Mouse (Mus musculus) midbrain, embryonic 12.5 days (tissue): Measurements from ENCODE around the gene 9230102O04Rik. TPM values are rescaled to one million over a fixed set of nuclear protein-coding genes. Genes with fewer than 3 reads are reported as not detected.

Source experiments
- ATAC-seq: fragments of 200-750 bp; cut with Nextera tagmentation; 2 replicates; pipeline ENCODE4 v1.8.0; 2017; ENCODE audit warnings: low read depth, moderate TSS enrichment, moderate library complexity; ENCODE audit not compliant: low FRiP score
- H3K27ac ChIP-seq: fragments of 300-500 bp; sonication (generic); replicated peaks from 2 replicates; pipeline ENCODE4 v1.5.1; 2016; ENCODE audit warnings: mild to moderate bottlenecking
- H3K27me3 ChIP-seq: fragments of 300-500 bp; sonication (generic); 2 replicates; pipeline ENCODE4 v1.6.1; 2016; ENCODE audit warnings: mild to moderate bottlenecking
- H3K36me3 ChIP-seq: fragments of 300-500 bp; sonication (generic); 2 replicates; pipeline ENCODE4 v1.6.1; 2016
- H3K4me1 ChIP-seq: fragments of 300-500 bp; sonication (generic); 2 replicates; pipeline ENCODE4 v1.6.1; 2016
- H3K4me2 ChIP-seq: fragments of 300-500 bp; sonication (generic); replicated peaks from 2 replicates; pipeline ENCODE4 v1.6.1; 2016; ENCODE audit warnings: mild to moderate bottlenecking, moderate library complexity
- H3K4me3 ChIP-seq: fragments of 300-500 bp; sonication (generic); 2 replicates; pipeline ENCODE4 v1.5.1; 2016; ENCODE audit warnings: mild to moderate bottlenecking
- H3K9ac ChIP-seq: fragments of 300-500 bp; sonication (generic); replicated peaks from 2 replicates; pipeline ENCODE4 v1.6.1; 2016; ENCODE audit warnings: mild to moderate bottlenecking, moderate library complexity
- H3K9me3 ChIP-seq: fragments of 300-500 bp; sonication (generic); 2 replicates; pipeline ENCODE4 v1.6.1; 2016; ENCODE audit warnings: mild to moderate bottlenecking
- WGBS: fragments of 180-500 bp; shearing (Covaris S2); methylation state at CpG from one replicate; pipeline ENCODE4 v1.1.7; 2016; 5-methylcytosine and 5-hydroxymethylcytosine counted together
- polyA plus RNA-seq: library from polyadenylated mRNA; unstranded; fragments of >200 nt; fragmentation: Nextera tagmentation; extraction: Ambion mirVana; gene quantifications from 2 replicates; pipeline ENCODE4 v1.2.1, GENCODE M21; 2016

Gene 9230102O04Rik
- polyA plus RNA-seq, 1 experiment from 2014 or later = 3.0 TPM

- Histone ChIP-seq H3K4me1 (peaks cover 8% of the 10 kb centered on the region; the same call in 1 of the 2 replicates), H3K27me3 (peaks cover 93% of the 10 kb centered on the region), H3K27ac (peak overlapping the region; percentile 30; the same call in 1 of the 2 replicates), H3K36me3 (no peaks in the 10 kb centered on the region), H3K9me3 (no peaks in the 10 kb centered on the region), H3K4me3 (no peak overlapping the region), H3K9ac (no peak overlapping the region), H3K4me2 (peak overlapping the region; percentile 38; the same call in 1 of the 2 replicates)
- ATAC-seq = no peak
- under 1% methylated on average over 19 of the region's 19 CpGs for WGBS
These were observed 5.7 kb upstream of the 9230102O04Rik start for GRCm38 (mm10) chr2:9894836-9895593.

GRCm38 (mm10) chr2:9893272-9893953 is 4.1 kb upstream of the 9230102O04Rik start:
- Histone ChIP-seq H3K4me2 (no peak overlapping the region), H3K9me3 (no peaks in the 10 kb centered on the region), H3K36me3 (no peaks in the 10 kb centered on the region), H3K27ac (no peak overlapping the region), H3K9ac (no peak overlapping the region), H3K4me1 (peaks cover 16% of the 10 kb centered on the region), H3K27me3 (peaks cover 93% of the 10 kb centered on the region), H3K4me3 (no peak overlapping the region)
- peak; percentile 28; the same call in 1 of the 2 replicates for ATAC-seq
- under 1% methylated on average over 6 of the region's 6 CpGs for WGBS

GRCm38 (mm10) chr2:9892541-9892940 is 3.2 kb upstream of the 9230102O04Rik start:
- WGBS = 7% methylated on average over 7 of the region's 7 CpGs
- H3K27me3 ChIP-seq = peaks cover 93% of the 10 kb centered on the region
- H3K9me3 ChIP-seq = no peaks in the 10 kb centered on the region
- H3K9ac ChIP-seq = no peak overlapping the region
- no peak overlapping the region for H3K4me2 ChIP-seq
- H3K4me1 ChIP-seq = peaks cover 16% of the 10 kb centered on the region
- no peaks in the 10 kb centered on the region for H3K36me3 ChIP-seq
- ATAC-seq = no peak
- H3K27ac ChIP-seq = no peak overlapping the region
- no peak overlapping the region for H3K4me3 ChIP-seq

GRCm38 (mm10) chr2:9890906-9891305 is 1.6 kb upstream of the 9230102O04Rik start:
- 4% methylated on average over 5 of the region's 5 CpGs for WGBS
- ATAC-seq = no peak
- H3K9ac ChIP-seq = no peak overlapping the region

GRCm38 (mm10) chr2:9890251-9890650 is 911 bp upstream of the 9230102O04Rik start:
- no peak for ATAC-seq
- Histone ChIP-seq H3K9me3 (no peaks in the 10 kb centered on the region), H3K36me3 (no peaks in the 10 kb centered on the region), H3K9ac (no peak overlapping the region), H3K4me1 (peaks cover 13% of the 10 kb centered on the region), H3K27ac (no peak overlapping the region), H3K4me3 (no peak overlapping the region), H3K27me3 (peaks cover 93% of the 10 kb centered on the region), H3K4me2 (peak overlapping the region; percentile 29; the same call in 1 of the 2 replicates)
- 3% methylated on average over 8 of the region's 8 CpGs for WGBS

More at GRCm38 (mm10) chr2:9890906-9891305, 1.6 kb upstream of the 9230102O04Rik start:
- no peaks in the 10 kb centered on the region for H3K36me3 ChIP-seq
- no peaks in the 10 kb centered on the region for H3K9me3 ChIP-seq
- H3K27ac ChIP-seq = no peak overlapping the region
- H3K4me3 ChIP-seq = no peak overlapping the region
- H3K4me2 ChIP-seq = no peak overlapping the region
- peaks cover 13% of the 10 kb centered on the region for H3K4me1 ChIP-seq
- peaks cover 93% of the 10 kb centered on the region for H3K27me3 ChIP-seq

- under 1% methylated on average over 23 of the region's 23 CpGs for whole genome bisulfite sequencing
- Histone ChIP-seq H3K4me3 (peak within 1 kb of the TSS; percentile 27), H3K4me2 (peak within 1 kb of the TSS; percentile 29), H3K4me1 (peaks cover 13% of the 10 kb centered on the region), H3K27me3 (peaks cover 93% of the 10 kb centered on the region), H3K9ac (no peak within 1 kb of the TSS), H3K9me3 (no peaks in the 10 kb centered on the region), H3K27ac (peak within 1 kb of the TSS; percentile 35; the same call in 1 of the 2 replicates), H3K36me3 (no peaks in the 10 kb centered on the region)
- ATAC-seq = no peak
These were observed 377 bp upstream of the 9230102O04Rik start, which contains the start of gene Gata3 for GRCm38 (mm10) chr2:9889651-9890183. Gene Gata3, minus strand, starts transcription at chr2:9890034.

- WGBS = 1% methylated on average over 7 of the region's 7 CpGs
- H3K27me3 ChIP-seq = peaks cover 93% of the 10 kb centered on the region
- H3K27ac ChIP-seq = peak overlapping the region; percentile 60
- peak overlapping the region; percentile 29; the same call in 1 of the 2 replicates for H3K4me2 ChIP-seq
- H3K9ac ChIP-seq = peak overlapping the region; percentile 57; the same call in 1 of the 2 replicates
- peaks cover 15% of the 10 kb centered on the region for H3K4me1 ChIP-seq
- H3K4me3 ChIP-seq = peak overlapping the region; percentile 51
- no peaks in the 10 kb centered on the region for H3K9me3 ChIP-seq
- no peak for ATAC-seq
- no peaks in the 10 kb centered on the region for H3K36me3 ChIP-seq
These were observed 1.7 kb downstream of the 9230102O04Rik start for GRCm38 (mm10) chr2:9887636-9888035.

- Histone ChIP-seq H3K27me3 (peaks cover 97% of the 10 kb centered on the region), H3K9ac (peak overlapping the region; percentile 57), H3K4me3 (peak overlapping the region; percentile 51), H3K27ac (peak overlapping the region; percentile 60), H3K36me3 (no peaks in the 10 kb centered on the region), H3K4me1 (peaks cover 21% of the 10 kb centered on the region), H3K9me3 (no peaks in the 10 kb centered on the region), H3K4me2 (no peak overlapping the region)
- WGBS = 5% methylated on average over 7 of the region's 7 CpGs
- no peak for ATAC-seq
These were observed 2.3 kb downstream of the 9230102O04Rik start for GRCm38 (mm10) chr2:9886921-9887610.

GRCm38 (mm10) chr2:9886031-9886430 is 3.3 kb downstream of the 9230102O04Rik start:
- ATAC-seq = no peak
- Histone ChIP-seq H3K4me2 (peak overlapping the region; percentile 33), H3K9ac (peak overlapping the region; percentile 57), H3K4me3 (peak overlapping the region; percentile 51), H3K27me3 (peaks cover 100% of the 10 kb centered on the region), H3K27ac (peak overlapping the region; percentile 76), H3K36me3 (no peaks in the 10 kb centered on the region), H3K9me3 (no peaks in the 10 kb centered on the region), H3K4me1 (peaks cover 30% of the 10 kb centered on the region)
- WGBS = 6% methylated on average over 3 of the region's 3 CpGs

GRCm38 (mm10) chr2:9885217-9885770 is 4.0 kb downstream of the 9230102O04Rik start:
- no peak for ATAC-seq
- Histone ChIP-seq H3K9ac (peak overlapping the region; percentile 57), H3K4me1 (peaks cover 33% of the 10 kb centered on the region), H3K4me3 (peak overlapping the region; percentile 51), H3K4me2 (peak overlapping the region; percentile 33), H3K27me3 (peaks cover 100% of the 10 kb centered on the region), H3K36me3 (no peaks in the 10 kb centered on the region), H3K9me3 (no peaks in the 10 kb centered on the region), H3K27ac (peak overlapping the region; percentile 76)
- WGBS = under 1% methylated on average over 14 of the region's 14 CpGs

- Histone ChIP-seq H3K27me3 (peaks cover 100% of the 10 kb centered on the region), H3K9me3 (no peaks in the 10 kb centered on the region), H3K4me2 (peak overlapping the region; percentile 84), H3K27ac (peak overlapping the region; percentile 76), H3K4me1 (peaks cover 32% of the 10 kb centered on the region), H3K36me3 (no peaks in the 10 kb centered on the region), H3K9ac (peak overlapping the region; percentile 57), H3K4me3 (peak overlapping the region; percentile 51)
- WGBS = 2% methylated on average over 15 of the region's 15 CpGs
- ATAC-seq = no peak
These were observed 4.7 kb downstream of the 9230102O04Rik start for GRCm38 (mm10) chr2:9884533-9885216.
